ENCODE assay signal across 27 mouse cellular contexts in genomic region chr4:94281732-94282131, GRCm38 (mm10).
"Had no signal": no experiment of that assay in that cellular context is flagged by ENCODE, and none has a peak within 500 bp of the region (broad histone marks: within the 10 kb centered on the region; RNA-seq: fewer than 3 reads in every experiment).

No protein-coding gene starts in this region.

- ATAC-seq: hindbrain, embryonic 16.5 days; inflammation-experienced regulatory T-cells, adult 6 months; intestine, embryonic 15.5 days; intestine, postnatal 0 days; liver, embryonic 12.5 days had no signal

- H3K27ac ChIP-seq: gastrocnemius, adult 2 months; heart, embryonic 10.5 days; hindbrain, embryonic 10.5 days; hindbrain, embryonic 12.5 days; hindbrain, embryonic 14.5 days; intestine, embryonic 15.5 days; kidney, embryonic 15.5 days; kidney, postnatal 0 days; limb, embryonic 13.5 days; limb, embryonic 15.5 days; liver, embryonic 12.5 days had no signal

- H3K9ac ChIP-seq: heart, embryonic 12.5 days; hindbrain, embryonic 12.5 days; hindbrain, embryonic 14.5 days; intestine, embryonic 15.5 days; kidney, embryonic 15.5 days; limb, embryonic 13.5 days; limb, embryonic 15.5 days; liver, embryonic 12.5 days had no signal

- H3K9me3 ChIP-seq: heart, embryonic 10.5 days; hindbrain, embryonic 10.5 days; hindbrain, embryonic 12.5 days; intestine, embryonic 15.5 days; kidney, embryonic 15.5 days; limb, embryonic 13.5 days; limb, embryonic 15.5 days; liver, embryonic 12.5 days had no signal

- H3K4me2 ChIP-seq: heart, embryonic 12.5 days; hindbrain, embryonic 12.5 days; hindbrain, embryonic 14.5 days; intestine, embryonic 15.5 days; kidney, embryonic 15.5 days; limb, embryonic 13.5 days; limb, embryonic 15.5 days; liver, embryonic 12.5 days had no signal

- H3K4me3 ChIP-seq: gastrocnemius, adult 2 months; heart, embryonic 10.5 days; heart, embryonic 12.5 days; hindbrain, embryonic 10.5 days; hindbrain, embryonic 12.5 days; intestine, embryonic 15.5 days; kidney, embryonic 15.5 days; limb, embryonic 13.5 days; limb, embryonic 15.5 days; liver, embryonic 12.5 days had no signal

- H3K4me1 ChIP-seq: heart, embryonic 10.5 days; heart, embryonic 12.5 days; hindbrain, embryonic 10.5 days; hindbrain, embryonic 12.5 days; intestine, embryonic 15.5 days; kidney, embryonic 15.5 days; limb, embryonic 13.5 days; limb, embryonic 15.5 days; liver, embryonic 12.5 days had no signal

- H3K27me3 ChIP-seq: heart, embryonic 12.5 days; hindbrain, embryonic 12.5 days; intestine, embryonic 15.5 days; kidney, embryonic 15.5 days; limb, embryonic 13.5 days; limb, embryonic 15.5 days; liver, embryonic 12.5 days had no signal

- DNase-seq: gastrocnemius, adult 2 months; gastrocnemius, postnatal 10 days; gastrocnemius, postnatal 25 days; heart, adult 18-20 months; heart, postnatal 10 days; heart, postnatal 4 days; kidney, adult 2 months; kidney, adult 9 months; kidney, postnatal 14 days; kidney, postnatal 36 days; layer of hippocampus, adult 9-11 months; layer of hippocampus, postnatal 36 days; left cerebral cortex, postnatal 4 days had no signal

- H3K36me3 ChIP-seq: heart, embryonic 10.5 days; heart, embryonic 12.5 days; hindbrain, embryonic 10.5 days; hindbrain, embryonic 12.5 days; intestine, embryonic 15.5 days; kidney, embryonic 15.5 days; limb, embryonic 13.5 days; limb, embryonic 15.5 days; liver, embryonic 12.5 days had no signal
